8 mouse cellular contexts compared by ENCODE assay signal in the genomic region with DNA sequence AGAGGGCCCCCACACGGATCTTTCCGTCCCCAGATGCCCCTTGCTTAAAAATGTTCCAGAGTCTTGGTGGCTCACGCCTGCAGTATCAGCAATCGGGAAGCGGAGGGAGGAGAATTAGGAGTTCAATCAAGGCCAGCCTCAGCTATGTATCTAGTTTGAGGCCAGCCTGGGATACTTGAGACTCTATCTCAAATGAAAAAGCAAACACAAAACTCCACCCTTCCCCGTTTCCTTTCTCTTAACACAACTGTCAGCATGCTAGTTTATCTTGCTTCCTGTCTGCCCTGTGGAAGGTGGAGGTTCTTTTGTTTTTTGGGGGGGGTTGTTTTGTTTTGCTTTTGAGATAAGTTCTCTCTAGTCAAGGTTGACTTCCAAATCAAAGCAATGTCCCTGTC. TPM values are rescaled to one million over a fixed set of nuclear protein-coding genes. Genes with fewer than 3 reads are reported as not detected.
DNase-seq lines count a peak whose midpoint lies in the region; ATAC-seq and TF ChIP-seq lines count a peak whose summit lies in the region.

No protein-coding gene starts in this region.

- H3K9ac ChIP-seq in kidney, postnatal 0 days (ENCODE audit: low read depth, low read length) = no peak overlapping the region
- no peak overlapping the region for H3K9ac ChIP-seq in forebrain, embryonic 12.5 days
- H3K9ac ChIP-seq in limb, embryonic 11.5 days (ENCODE audit: low read length) = no peak overlapping the region
- no peak overlapping the region for H3K9ac ChIP-seq in neural tube, embryonic 13.5 days

- peak overlapping the region; percentile 70 for H3K4me2 ChIP-seq in kidney, postnatal 0 days (ENCODE audit: low read length)
- peak overlapping the region; percentile 54 for H3K4me2 ChIP-seq in forebrain, embryonic 12.5 days
- peak overlapping the region; percentile 68; the same call in 1 of the 2 replicates for H3K4me2 ChIP-seq in limb, embryonic 11.5 days (ENCODE audit: low read depth, severe bottlenecking)
- H3K4me2 ChIP-seq in neural tube, embryonic 13.5 days = peak overlapping the region; percentile 56

- no peak overlapping the region for H3K4me3 ChIP-seq in kidney, postnatal 0 days (replicated peaks; ENCODE audit: low read depth, low read length)
- peak overlapping the region; percentile 34; the same call in 1 of the 2 replicates for H3K4me3 ChIP-seq in forebrain, embryonic 12.5 days (replicated peaks)
- no peak overlapping the region for H3K4me3 ChIP-seq in limb, embryonic 11.5 days (ENCODE audit: low read depth, low read length)
- H3K4me3 ChIP-seq in neural tube, embryonic 13.5 days = 0 out of 2 replicates have a peak overlapping the region, but pooled peaks have one; percentile 30

- no peaks in the 10 kb centered on the region for H3K9me3 ChIP-seq in kidney, postnatal 0 days (replicated peaks; ENCODE audit: low read length)
- no peaks in the 10 kb centered on the region for H3K9me3 ChIP-seq in forebrain, embryonic 12.5 days
- H3K9me3 ChIP-seq in limb, embryonic 11.5 days (ENCODE audit: control insufficient read depth, low read length) = no peaks in the 10 kb centered on the region
- no peaks in the 10 kb centered on the region for H3K9me3 ChIP-seq in neural tube, embryonic 13.5 days

- no peak overlapping the region for H3K27ac ChIP-seq in kidney, postnatal 0 days
- H3K27ac ChIP-seq in forebrain, embryonic 12.5 days = no peak overlapping the region
- no peak overlapping the region for H3K27ac ChIP-seq in limb, embryonic 11.5 days (replicated peaks; ENCODE audit: low read depth, low read length)
- H3K27ac ChIP-seq in neural tube, embryonic 13.5 days (replicated peaks) = no peak overlapping the region

- no peaks in the 10 kb centered on the region for H3K36me3 ChIP-seq in kidney, postnatal 0 days (ENCODE audit: insufficient read depth, low read length)
- H3K36me3 ChIP-seq in forebrain, embryonic 12.5 days (replicated peaks) = no peaks in the 10 kb centered on the region
- H3K36me3 ChIP-seq in limb, embryonic 11.5 days (ENCODE audit: control insufficient read depth, insufficient read depth, low read length) = no peaks in the 10 kb centered on the region
- no peaks in the 10 kb centered on the region for H3K36me3 ChIP-seq in neural tube, embryonic 13.5 days

- H3K27me3 ChIP-seq in kidney, postnatal 0 days (ENCODE audit: insufficient read depth, low read length) = no peaks in the 10 kb centered on the region
- peaks cover 27% of the 10 kb centered on the region for H3K27me3 ChIP-seq in forebrain, embryonic 12.5 days
- H3K27me3 ChIP-seq in limb, embryonic 11.5 days (ENCODE audit: control insufficient read depth, insufficient read depth, low read length) = 0 out of 2 replicates have a peak, but pooled peaks cover 3% of the 10 kb centered on the region
- peaks cover 61% of the 10 kb centered on the region for H3K27me3 ChIP-seq in neural tube, embryonic 13.5 days

- DNase-seq in kidney, postnatal 0 days (ENCODE audit: low spot score) = no peak
- DNase-seq in kidney, adult 18-20 months = no peak
- no peak for DNase-seq in limb, embryonic 11.5 days (ENCODE audit: low spot score)
- DNase-seq in layer of hippocampus, postnatal 10 days (ENCODE audit: low spot score in 2 of 2) = no peak
- DNase-seq in left cerebral cortex, adult 18-20 months (ENCODE audit: low spot score in 2 of 2) = no peak
- no peak for DNase-seq in left cerebral cortex, postnatal 10 days (ENCODE audit: extremely low spot score in 1 of 2, low spot score in 2 of 2)

- no peak for ATAC-seq in kidney, postnatal 0 days (replicated peaks; ENCODE audit: low FRiP score, low read depth)
- ATAC-seq in forebrain, embryonic 12.5 days (ENCODE audit: low FRiP score) = no peak
- no peak for ATAC-seq in limb, embryonic 11.5 days (ENCODE audit: insufficient number of reproducible peaks, low FRiP score, low TSS enrichment, low read depth)
- no peak for ATAC-seq in neural tube, embryonic 13.5 days (ENCODE audit: low read depth)

- WGBS in kidney, postnatal 0 days = 26% methylated on average over 6 of the region's 6 CpGs
- WGBS in forebrain, embryonic 12.5 days = 48% methylated on average over 6 of the region's 6 CpGs
- WGBS in limb, embryonic 11.5 days = 47% methylated on average over 6 of the region's 6 CpGs
- WGBS in neural tube, embryonic 13.5 days = 40% methylated on average over 6 of the region's 6 CpGs

- intact Hi-C loops in left cerebral cortex, postnatal 10 days (cut with DNase I) = no loop called here

- TF ChIP-seq CTCF in kidney, postnatal 0 days (IDR thresholded peaks at IDR 0.05; ENCODE audit: low read depth) = no peak

- H3K4me1 ChIP-seq in kidney, postnatal 0 days (replicated peaks; ENCODE audit: insufficient read depth, low read length) = peaks cover 5% of the 10 kb centered on the region; the same call in 1 of the 2 replicates
- 0 out of 2 replicates have a peak, but pooled peaks cover 10% of the 10 kb centered on the region for H3K4me1 ChIP-seq in forebrain, embryonic 12.5 days
- H3K4me1 ChIP-seq in limb, embryonic 11.5 days (ENCODE audit: control insufficient read depth, insufficient read depth, low read length) = peaks cover 3% of the 10 kb centered on the region; the same call in 1 of the 2 replicates
- peaks cover 22% of the 10 kb centered on the region for H3K4me1 ChIP-seq in neural tube, embryonic 13.5 days (replicated peaks)

RNA-seq across cellular contexts. Expression of a gene that starts 32.3 kb away (rescaled TPM):
- polyA plus RNA-seq in kidney, postnatal 0 days (2015; fragmentation: Nextera tagmentation; extraction: Ambion mirVana) = 37.8 and 40.8 TPM in 2 replicates
- 9.4 and 10.7 TPM in 2 replicates for polyA plus RNA-seq in forebrain, embryonic 12.5 days (2016; fragmentation: Nextera tagmentation; extraction: Ambion mirVana)
- 24.6 and 26.4 TPM in 2 replicates for polyA plus RNA-seq in limb, embryonic 11.5 days (2014; fragmentation: Nextera tagmentation; extraction: Ambion mirVana)
- 12.7 and 14.7 TPM in 2 replicates for polyA plus RNA-seq in neural tube, embryonic 13.5 days (2015; fragmentation: Nextera tagmentation; extraction: Ambion mirVana)
- total RNA-seq in layer of hippocampus, postnatal 10 days (2021) = 10 to 100 TPM; 11.5 to 13.7 TPM
- 10 to 100 TPM; 11.8 TPM for total RNA-seq in left cerebral cortex, adult 18-20 months (2021)
- 10 to 100 TPM; 11.4 to 11.7 TPM for total RNA-seq in left cerebral cortex, postnatal 10 days (2021)

RNA-seq across cellular contexts. Expression of a gene that starts 58.5 kb away (rescaled TPM):
- polyA plus RNA-seq in kidney, postnatal 0 days (2015; fragmentation: Nextera tagmentation; extraction: Ambion mirVana) = 110 and 128 TPM in 2 replicates
- polyA plus RNA-seq in forebrain, embryonic 12.5 days (2016; fragmentation: Nextera tagmentation; extraction: Ambion mirVana) = 168 and 185 TPM in 2 replicates
- 210 and 215 TPM in 2 replicates for polyA plus RNA-seq in limb, embryonic 11.5 days (2014; fragmentation: Nextera tagmentation; extraction: Ambion mirVana)
- polyA plus RNA-seq in neural tube, embryonic 13.5 days (2015; fragmentation: Nextera tagmentation; extraction: Ambion mirVana) = 101 and 105 TPM in 2 replicates
- 10 to 100 TPM; 25.4 to 27.7 TPM for total RNA-seq in layer of hippocampus, postnatal 10 days (2021)
- total RNA-seq in left cerebral cortex, adult 18-20 months (2021) = 10 to 100 TPM; 14.6 to 19.2 TPM
- total RNA-seq in left cerebral cortex, postnatal 10 days (2021) = 10 to 100 TPM; 24.4 to 25.2 TPM

Comparison
In these comparisons a context has a peak if more than half of its experiments do, and no peak if none do; other contexts are left out.
1. H3K4me3 ChIP-seq: peak in forebrain, embryonic 12.5 days (single experiment) and neural tube, embryonic 13.5 days (single experiment); none in kidney, postnatal 0 days (single experiment) and limb, embryonic 11.5 days (single experiment).
2. Peak in every context shown above with its lines, with median percentiles within 50 percentile points of each other: H3K4me2 ChIP-seq.